Mouse (Mus musculus) embryonic fibroblast, embryonic 13.5 days (primary cell): ENCODE measurements at regions not wholly inside any gene's neighbourhood (a gene's known extent, or its start where the extent isn't known, plus 50 kb on each side); places are given as distances from the start of the nearest gene placed in this dataset.

Experiments
- CTCF ChIP-seq: IDR thresholded peaks from 2 replicates; pipeline ENCODE4 v1.5.1; 2011; ENCODE audit warnings: mild to moderate bottlenecking, control low read depth, low read length, moderate library complexity, borderline replicate concordance; ENCODE audit not compliant: insufficient read depth
- POLR2A ChIP-seq: IDR thresholded peaks from 2 replicates; pipeline ENCODE4 v1.6.1; 2011; ENCODE audit warnings: low read depth, mild to moderate bottlenecking, control low read depth, low read length, moderate library complexity

DNA sequence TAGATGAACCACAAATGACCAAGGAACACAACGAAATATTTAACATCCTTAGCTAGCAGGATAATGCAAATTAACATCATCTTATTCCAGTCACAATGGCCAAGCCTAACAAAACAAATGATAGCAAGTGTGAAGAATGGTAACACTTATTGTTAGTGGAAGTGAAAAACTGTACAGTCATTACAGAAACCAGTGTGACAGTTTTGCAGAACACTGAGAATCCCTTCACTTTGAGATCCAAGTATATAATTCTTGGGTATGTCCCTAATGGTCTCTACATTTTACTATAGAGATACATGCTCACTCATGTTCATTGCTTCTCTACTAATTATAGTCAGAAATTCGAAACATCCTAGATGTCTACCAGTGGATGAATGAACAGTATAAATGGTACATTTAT is 212.3 kb downstream of the Tmem161b start:
- TF ChIP-seq CTCF = no peak
- no peak for TF ChIP-seq POLR2A
